Mouse (Mus musculus) G1E (cell line): ENCODE results near the gene Cdkl3.

ENCODE experiments used
- CTCF ChIP-seq: IDR thresholded peaks from 2 replicates; pipeline ENCODE4 v1.5.1; 2012; ENCODE audit warnings: low read depth, low read length, inconsistent platforms, mixed read lengths
- GATA2 ChIP-seq: IDR thresholded peaks from 2 replicates; pipeline ENCODE4 v1.6.1; 2012; ENCODE audit warnings: low read depth, low read length, inconsistent platforms, borderline replicate concordance

DNA sequence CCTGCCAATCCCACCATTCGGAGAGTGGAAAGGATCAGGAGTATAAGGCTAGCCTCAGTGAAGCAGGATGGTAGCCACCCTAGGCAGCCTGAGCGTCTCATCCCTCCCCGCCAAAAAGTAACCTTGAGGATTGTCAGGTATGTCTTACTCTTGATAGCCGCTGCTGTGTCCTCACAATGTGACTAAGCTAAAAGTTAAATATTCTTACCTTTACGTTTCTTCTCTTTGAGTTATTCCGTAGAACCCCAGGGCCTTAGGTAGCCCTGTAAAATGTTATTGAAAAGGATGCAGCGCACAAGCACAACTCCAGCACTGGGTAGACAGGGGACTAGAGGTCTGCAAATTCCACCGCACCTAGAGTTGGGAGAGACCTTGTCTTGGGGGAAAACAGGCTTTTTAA lies 2.2 kb upstream of the Cdkl3 start:
- TF ChIP-seq CTCF (no peak), GATA2 (no peak)
